In genomic region chr1:73998925-73999375, GRCm38 (mm10) we compare ENCODE assay signal across 7 mouse cellular contexts.
DNase-seq lines count a peak whose midpoint lies in the region; ATAC-seq and TF ChIP-seq lines count a peak whose summit lies in the region.

No protein-coding gene starts in this region.

- H3K9me3 ChIP-seq in heart, embryonic 15.5 days (replicated peaks), result no peaks in the 10 kb centered on the region
- H3K9me3 ChIP-seq in lung, embryonic 14.5 days (ENCODE audit: low read depth, low read length), result no peaks in the 10 kb centered on the region

- peak overlapping the region; percentile 25 for H3K4me3 ChIP-seq in heart, embryonic 15.5 days
- H3K4me3 ChIP-seq in lung, embryonic 14.5 days (ENCODE audit: low read depth, low read length), result no peak overlapping the region

- peaks cover 17% of the 10 kb centered on the region; the same call in 1 of the 2 replicates for H3K36me3 ChIP-seq in heart, embryonic 15.5 days
- peaks cover 28% of the 10 kb centered on the region for H3K36me3 ChIP-seq in lung, embryonic 14.5 days (ENCODE audit: insufficient read depth)

- H3K9ac ChIP-seq in heart, embryonic 15.5 days, result peak overlapping the region; percentile 45
- peak overlapping the region; percentile 20; the same call in 1 of the 2 replicates for H3K9ac ChIP-seq in lung, embryonic 14.5 days

- H3K4me1 ChIP-seq in heart, embryonic 15.5 days (replicated peaks), result peaks cover 98% of the 10 kb centered on the region
- peaks cover 56% of the 10 kb centered on the region for H3K4me1 ChIP-seq in lung, embryonic 14.5 days (ENCODE audit: insufficient read depth)

- peak; percentile 36 for DNase-seq in 416B (ENCODE audit: low read depth)
- peak; percentile 81 for DNase-seq in adrenal gland, adult 8-10 months
- peak; percentile 84 for DNase-seq in lung, embryonic 14.5 days
- DNase-seq in frontal cortex, postnatal 14 days (ENCODE audit: low spot score in 2 of 2), result no peak
- DNase-seq in layer of hippocampus, postnatal 10 days (ENCODE audit: low spot score in 2 of 2), result no peak

- TF ChIP-seq CTCF in lung, embryonic 14.5 days (IDR thresholded peaks at IDR 0.05; ENCODE audit: low read depth), result no peak

- WGBS in heart, embryonic 15.5 days, result 25% methylated on average over 5 of the region's 5 CpGs
- 19% methylated on average over 5 of the region's 5 CpGs for WGBS in lung, embryonic 14.5 days

- H3K4me2 ChIP-seq in heart, embryonic 15.5 days, result peak overlapping the region; percentile 51
- H3K4me2 ChIP-seq in lung, embryonic 14.5 days, result peak overlapping the region; percentile 54

- ATAC-seq in heart, embryonic 15.5 days (replicated peaks; ENCODE audit: insufficient number of reproducible peaks, insufficient read depth, low FRiP score, low read depth), result peak; percentile 43; the same call in 1 of the 2 replicates
- peak; percentile 76 for ATAC-seq in lung, embryonic 14.5 days (ENCODE audit: insufficient read depth)
- ATAC-seq in CD4-positive, CD25-positive, alpha-beta regulatory T cell, adult 4 months, result no peak

- peak overlapping the region; percentile 96 for H3K27ac ChIP-seq in heart, embryonic 15.5 days
- peak overlapping the region; percentile 93 for H3K27ac ChIP-seq in lung, embryonic 14.5 days (ENCODE audit: low read depth)

- H3K27me3 ChIP-seq in heart, embryonic 15.5 days, result no peaks in the 10 kb centered on the region
- no peaks in the 10 kb centered on the region for H3K27me3 ChIP-seq in lung, embryonic 14.5 days (ENCODE audit: insufficient read depth, low read length)

Comparison
In these comparisons a context has a peak if more than half of its experiments do, and no peak if none do; other contexts are left out.
1. DNase-seq: peak in 416B (single experiment), adrenal gland, adult 8-10 months (single experiment) and lung, embryonic 14.5 days (single experiment); none in frontal cortex, postnatal 14 days (0 of 2) and layer of hippocampus, postnatal 10 days (0 of 2).